Mouse (Mus musculus) kidney, adult 18-20 months (tissue): ENCODE data around the gene Cant1.

Source experiments
- DNase-seq: peaks from one replicate; pipeline ENCODE4 v3.0.0; 2021

The Cant1 gene

GRCm38 (mm10) chr11:118369251-118369650, 49.6 kb downstream of the Cant1 start:
- no peak for DNase-seq

GRCm38 (mm10) chr11:118368330-118368729, 50.6 kb downstream of the Cant1 start:
- no peak for DNase-seq

GRCm38 (mm10) chr11:118366559-118366958, 52.3 kb downstream of the Cant1 start:
- no peak for DNase-seq

- DNase-seq: no peak
Observed at GRCm38 (mm10) chr11:118366108-118366507, 52.8 kb downstream of the Cant1 start.

GRCm38 (mm10) chr11:118365171-118365570, 53.7 kb downstream of the Cant1 start:
- no peak for DNase-seq

GRCm38 (mm10) chr11:118364021-118364420, 54.9 kb downstream of the Cant1 start:
- no peak for DNase-seq

GRCm38 (mm10) chr11:118362971-118363518, 55.8 kb downstream of the Cant1 start:
- peak; percentile 43 for DNase-seq

- DNase-seq: no peak
Observed at GRCm38 (mm10) chr11:118362501-118362900, 56.4 kb downstream of the Cant1 start.

GRCm38 (mm10) chr11:118360907-118361341, 58.0 kb downstream of the Cant1 start:
- no peak for DNase-seq

GRCm38 (mm10) chr11:118360491-118360890, 58.4 kb downstream of the Cant1 start:
- no peak for DNase-seq
